Mouse (Mus musculus) embryonic facial prominence, embryonic 10.5 days (tissue): ENCODE data around the gene Dnaic2. TPM values are rescaled to one million over a fixed set of nuclear protein-coding genes. Genes with fewer than 3 reads are reported as not detected.

ENCODE experiments used
- DNase-seq: peaks from one replicate; pipeline ENCODE4 v3.0.0-alpha.2; 2017; ENCODE audit warnings: low spot score
- H3K27ac ChIP-seq: fragments of 300-500 bp; sonication (generic); replicated peaks from 2 replicates; pipeline ENCODE4 v1.5.1; 2016; ENCODE audit warnings: mild to moderate bottlenecking
- H3K27me3 ChIP-seq: fragments of 300-500 bp; sonication (generic); replicated peaks from 2 replicates; pipeline ENCODE4 v1.6.1; 2016; ENCODE audit warnings: low read depth, mild to moderate bottlenecking; ENCODE audit not compliant: poor library complexity, severe bottlenecking
- H3K36me3 ChIP-seq: fragments of 300-500 bp; sonication (generic); replicated peaks from 2 replicates; pipeline ENCODE4 v1.6.1; 2016; ENCODE audit warnings: mild to moderate bottlenecking, moderate library complexity
- H3K4me1 ChIP-seq: fragments of 300-500 bp; sonication (generic); 2 replicates; pipeline ENCODE4 v1.6.1; 2016
- H3K4me3 ChIP-seq: fragments of 300-500 bp; sonication (generic); 2 replicates; pipeline ENCODE4 v1.5.1; 2016; ENCODE audit warnings: mild to moderate bottlenecking, moderate library complexity
- H3K9me3 ChIP-seq: fragments of 300-500 bp; sonication (generic); 2 replicates; pipeline ENCODE4 v1.6.1; 2016; ENCODE audit warnings: mild to moderate bottlenecking
- WGBS: fragments of 180-500 bp; shearing (Covaris S2); methylation state at CpG from one replicate; pipeline ENCODE4 v1.1.7; 2016; 5-methylcytosine and 5-hydroxymethylcytosine counted together
- polyA plus RNA-seq: library from polyadenylated mRNA; unstranded; fragments of >200 nt; fragmentation: Nextera tagmentation; extraction: Ambion mirVana; gene quantifications from 2 replicates; pipeline ENCODE4 v1.2.1, GENCODE M21; 2016

The Dnaic2 gene
- 1.7 and 1.8 TPM in 2 replicates for polyA plus RNA-seq

DNA sequence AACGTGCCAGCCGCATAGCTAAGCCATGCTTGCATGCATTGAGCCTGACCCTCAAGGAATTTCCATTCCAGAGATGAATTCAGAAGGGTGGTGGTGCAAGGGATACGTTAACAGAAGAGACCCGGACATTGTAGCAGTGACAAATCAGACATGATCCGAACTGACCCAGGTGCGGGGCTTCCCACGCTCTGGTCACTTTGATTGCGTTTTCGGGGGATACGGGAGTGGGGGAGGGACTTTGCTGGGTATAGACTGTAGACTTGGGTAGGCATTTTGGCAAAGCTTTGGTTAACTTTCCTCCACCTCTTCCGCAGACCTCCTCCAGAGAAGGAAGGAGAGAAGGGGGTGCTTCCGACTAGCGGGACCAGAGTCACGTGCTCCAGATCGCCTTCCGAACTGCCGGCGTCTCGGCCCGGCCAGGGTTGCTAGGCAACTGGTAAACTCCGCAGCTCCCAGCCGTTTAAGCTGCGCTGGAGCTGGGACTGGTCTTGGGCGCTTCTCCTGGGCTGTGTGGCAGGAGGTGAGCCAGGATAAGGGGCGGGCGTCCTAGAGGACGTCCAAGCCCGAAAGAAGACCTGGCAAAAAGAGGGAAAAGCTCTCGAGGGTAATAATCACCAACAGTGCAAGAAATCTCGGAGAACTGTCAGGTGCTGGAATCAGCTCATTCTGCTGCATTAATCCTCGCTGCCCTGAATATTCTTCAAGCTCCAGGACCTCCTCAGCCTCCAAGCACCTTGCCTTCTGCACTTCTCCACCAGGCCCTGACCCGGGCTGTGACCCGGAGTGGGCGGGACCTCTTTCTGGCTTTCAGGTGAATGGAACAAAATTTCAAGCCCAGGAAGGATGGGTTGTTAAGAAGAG lies at the start of gene Dnaic2:
Dnaic2 (plus strand) TSS at position 444 of the 861 bp plus-strand sequence.
- Histone ChIP-seq H3K27me3 (peaks cover 13% of the 10 kb centered on the region), H3K9me3 (no peaks in the 10 kb centered on the region), H3K4me1 (peaks cover 49% of the 10 kb centered on the region), H3K27ac (peak within 1 kb of the TSS; percentile 25; the same call in 1 of the 2 replicates), H3K4me3 (peak within 1 kb of the TSS; percentile 51), H3K36me3 (no peaks in the 10 kb centered on the region)
- WGBS, result 12% methylated on average over 34 of the region's 34 CpGs
- peak; percentile 86 for DNase-seq

DNA sequence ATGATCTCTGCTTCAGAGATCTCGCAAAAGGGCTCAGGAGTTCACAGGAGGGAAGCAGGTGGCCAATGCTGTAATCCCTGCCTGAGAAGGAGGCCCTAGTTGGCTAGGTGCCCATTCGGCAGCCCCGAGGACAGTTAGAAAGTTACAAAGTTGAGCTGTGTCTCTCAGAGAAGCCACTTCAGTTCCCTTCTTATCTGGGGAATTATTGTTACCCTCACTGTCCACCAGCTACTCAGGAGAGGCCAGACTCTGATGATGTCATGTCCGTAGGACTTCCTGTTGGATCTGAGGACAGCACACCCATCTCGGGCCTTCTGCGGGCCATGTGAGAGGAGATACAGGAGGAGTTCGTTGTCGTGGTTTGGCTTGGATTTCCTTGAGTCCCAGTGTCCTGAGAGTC lies 47.6 kb upstream of the Dnaic2 start:
- WGBS, result 81% methylated on average over 8 of the region's 8 CpGs

DNA sequence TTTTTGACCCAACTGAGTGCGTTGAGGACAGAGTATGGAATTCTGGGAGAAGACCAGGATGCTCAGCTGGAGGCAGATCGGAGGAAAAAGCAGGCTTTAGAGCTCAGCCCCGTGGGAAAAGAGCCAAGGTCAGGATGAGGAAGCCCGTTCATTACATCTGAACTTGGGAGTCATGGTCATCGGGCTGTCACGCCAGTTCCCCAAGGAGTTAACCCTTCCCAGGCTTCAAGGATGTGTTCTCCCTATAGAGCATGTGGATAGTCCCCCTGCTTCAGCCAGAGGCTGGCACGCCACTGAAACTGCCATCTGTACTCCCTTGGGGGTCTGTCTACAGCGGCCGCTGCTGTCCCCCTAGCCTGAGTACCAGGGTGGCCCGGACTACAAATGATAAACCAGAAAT lies 46.9 kb upstream of the Dnaic2 start:
- Histone ChIP-seq H3K9me3 (no peaks in the 10 kb centered on the region), H3K4me3 (0 out of 2 replicates have a peak overlapping the region, but pooled peaks have one; percentile 14), H3K27ac (no peak overlapping the region), H3K4me1 (peaks cover 63% of the 10 kb centered on the region), H3K27me3 (peaks cover 17% of the 10 kb centered on the region), H3K36me3 (peaks cover 3% of the 10 kb centered on the region; the same call in 1 of the 2 replicates)
- DNase-seq, result no peak
- 70% methylated on average over 10 of the region's 10 CpGs for WGBS

More for the DNA sequence above, 47.6 kb upstream of the Dnaic2 start:
- DNase-seq, result no peak
- peaks cover 3% of the 10 kb centered on the region for H3K36me3 ChIP-seq
- peaks cover 61% of the 10 kb centered on the region for H3K4me1 ChIP-seq
- no peak overlapping the region for H3K4me3 ChIP-seq
- H3K27ac ChIP-seq, result no peak overlapping the region
- peaks cover 17% of the 10 kb centered on the region for H3K27me3 ChIP-seq
- H3K9me3 ChIP-seq, result no peaks in the 10 kb centered on the region

DNA sequence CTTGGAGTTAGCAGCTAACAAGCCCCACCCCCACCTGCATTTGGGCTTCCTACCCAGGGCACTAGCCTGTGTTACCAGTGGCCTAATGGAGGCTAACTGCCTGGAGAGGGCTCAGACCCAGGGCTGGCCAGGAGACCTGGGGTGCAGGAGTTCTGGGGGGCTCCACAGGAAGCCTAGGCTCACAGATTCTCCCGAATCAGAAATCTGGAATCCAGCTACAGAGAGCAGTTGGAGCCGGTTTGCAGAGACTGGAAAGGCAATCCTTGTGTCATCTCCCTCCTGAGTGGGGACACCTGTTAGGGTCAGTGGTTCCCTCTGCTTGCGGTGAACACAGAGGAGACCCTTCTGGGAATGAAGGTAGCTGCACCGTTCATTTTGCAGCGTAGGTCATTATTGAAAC lies 46.2 kb upstream of the Dnaic2 start:
- H3K36me3 ChIP-seq, result peaks cover 3% of the 10 kb centered on the region; the same call in 1 of the 2 replicates
- H3K27ac ChIP-seq, result no peak overlapping the region
- no peak overlapping the region for H3K4me3 ChIP-seq
- H3K4me1 ChIP-seq, result peaks cover 61% of the 10 kb centered on the region
- WGBS, result 46% methylated on average over 5 of the region's 5 CpGs
- DNase-seq, result no peak
- H3K9me3 ChIP-seq, result no peaks in the 10 kb centered on the region
- peaks cover 16% of the 10 kb centered on the region for H3K27me3 ChIP-seq

DNA sequence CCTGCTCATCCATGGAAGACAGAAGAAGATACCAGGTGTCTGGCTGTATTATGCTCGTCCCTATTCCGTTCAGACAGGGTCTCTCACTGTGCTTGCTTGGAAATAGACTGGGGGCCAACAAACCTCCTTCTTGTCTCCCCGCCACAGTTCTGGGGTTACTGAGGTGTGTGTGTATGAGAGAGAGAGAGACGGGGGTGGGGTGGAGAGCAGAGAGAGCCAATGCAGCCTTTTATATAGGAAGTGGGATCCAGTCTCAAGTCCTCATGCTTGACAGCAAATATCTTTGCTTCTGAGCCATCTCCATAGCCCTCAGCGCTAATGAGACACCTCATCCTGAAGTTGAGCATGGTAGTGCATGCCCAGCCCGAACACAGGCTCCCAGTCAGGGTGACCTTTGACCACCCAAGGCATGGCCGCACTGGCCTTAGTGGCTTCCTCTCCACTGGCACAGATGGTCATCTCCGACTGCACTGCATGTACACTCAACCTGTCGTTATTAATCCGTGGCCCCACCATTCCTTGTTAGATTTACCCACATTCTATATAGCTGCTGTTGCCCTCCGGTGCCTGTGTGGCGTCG lies 44.8 kb upstream of the Dnaic2 start:
- Histone ChIP-seq H3K4me1 (peaks cover 57% of the 10 kb centered on the region), H3K27me3 (peaks cover 3% of the 10 kb centered on the region), H3K27ac (no peak overlapping the region), H3K4me3 (no peak overlapping the region), H3K9me3 (no peaks in the 10 kb centered on the region), H3K36me3 (peaks cover 10% of the 10 kb centered on the region)
- no peak for DNase-seq
- WGBS, result 94% methylated on average over 13 of the region's 13 CpGs

DNA sequence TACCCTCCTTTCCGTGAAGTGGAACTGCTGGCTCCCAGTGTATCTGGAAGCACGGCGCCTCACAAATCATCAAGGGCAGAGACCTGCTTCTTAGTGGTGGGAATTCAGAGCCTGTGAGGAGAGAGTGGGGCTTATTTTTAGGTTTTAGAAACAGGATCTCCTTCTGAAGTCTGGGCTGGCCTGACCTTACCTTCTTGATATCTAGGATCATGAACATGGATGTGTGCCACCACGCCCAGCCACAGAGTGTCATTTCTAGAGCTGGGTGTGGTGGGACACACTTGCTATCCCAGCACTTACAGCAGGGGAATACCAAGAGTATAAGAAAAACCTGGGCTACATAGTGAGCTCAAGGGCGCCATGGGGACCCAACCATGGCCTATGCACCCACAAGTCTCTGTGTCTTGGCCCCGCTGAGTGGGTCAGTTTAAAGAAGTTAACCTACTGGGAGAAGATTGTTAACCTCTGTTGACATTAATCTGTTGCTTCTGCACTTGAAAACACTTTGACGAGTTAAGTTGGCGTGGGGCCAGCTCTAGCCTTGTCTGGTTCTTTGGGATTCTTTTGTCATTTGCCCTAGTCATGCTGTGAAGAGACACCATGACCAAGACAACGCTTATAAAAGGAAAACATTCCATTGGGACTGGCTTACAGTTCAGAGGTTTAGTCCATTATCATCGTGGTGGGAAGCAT lies 44.0 kb upstream of the Dnaic2 start:
- DNase-seq, result no peak
- Histone ChIP-seq H3K4me1 (peaks cover 61% of the 10 kb centered on the region), H3K27me3 (no peaks in the 10 kb centered on the region), H3K27ac (no peak overlapping the region), H3K4me3 (no peak overlapping the region), H3K36me3 (peaks cover 10% of the 10 kb centered on the region), H3K9me3 (no peaks in the 10 kb centered on the region)
- WGBS, result 92% methylated on average over 10 of the region's 10 CpGs

DNA sequence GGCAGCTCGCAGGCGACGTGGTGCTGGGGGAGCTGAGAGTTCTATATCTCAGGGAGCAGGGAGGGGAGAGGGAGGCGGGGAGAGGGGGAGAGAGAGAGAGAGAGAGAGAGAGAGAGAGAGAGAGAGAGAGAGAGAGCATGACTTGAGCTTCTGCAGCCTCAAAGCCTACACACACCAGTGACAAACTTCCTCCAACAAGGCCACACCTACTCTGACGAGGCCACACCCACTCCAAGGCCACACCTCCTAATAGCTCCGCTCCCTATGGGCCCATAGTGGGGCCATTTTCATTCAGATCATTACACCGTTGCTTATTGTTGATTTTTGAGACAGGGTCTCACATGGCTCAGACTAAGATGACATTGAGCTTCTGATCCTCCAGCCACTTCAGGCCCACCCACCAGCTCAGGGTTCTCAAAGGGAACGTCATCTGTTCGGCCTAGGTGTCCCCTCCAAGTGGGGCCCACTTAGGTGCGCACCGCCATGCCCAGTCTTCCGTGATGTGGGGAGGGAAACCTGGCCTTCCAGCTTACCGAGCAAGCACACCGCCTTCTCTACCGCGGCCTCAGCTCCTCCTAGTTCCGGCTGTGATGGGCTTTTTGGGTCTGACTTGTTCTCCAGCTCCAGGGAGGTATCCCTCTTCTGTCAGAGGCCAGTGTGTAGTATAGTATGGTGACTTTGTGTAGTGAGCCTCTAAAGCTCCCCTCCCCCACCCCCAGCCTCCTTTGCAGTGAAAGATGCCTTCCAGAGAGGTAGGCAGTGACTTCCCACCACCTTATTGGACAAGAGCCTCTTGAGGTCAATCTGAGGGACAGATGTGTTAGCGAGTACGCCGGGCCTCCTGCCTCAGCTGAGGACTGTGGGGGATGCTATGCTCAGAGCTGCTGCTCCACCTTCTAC lies 43.2 kb upstream of the Dnaic2 start:
- Histone ChIP-seq H3K27ac (peak overlapping the region; percentile 75), H3K4me1 (peaks cover 61% of the 10 kb centered on the region), H3K27me3 (no peaks in the 10 kb centered on the region), H3K4me3 (0 out of 2 replicates have a peak overlapping the region, but pooled peaks have one; percentile 22), H3K36me3 (peaks cover 10% of the 10 kb centered on the region), H3K9me3 (no peaks in the 10 kb centered on the region)
- WGBS, result 73% methylated on average over 20 of the region's 20 CpGs
- no peak for DNase-seq

DNA sequence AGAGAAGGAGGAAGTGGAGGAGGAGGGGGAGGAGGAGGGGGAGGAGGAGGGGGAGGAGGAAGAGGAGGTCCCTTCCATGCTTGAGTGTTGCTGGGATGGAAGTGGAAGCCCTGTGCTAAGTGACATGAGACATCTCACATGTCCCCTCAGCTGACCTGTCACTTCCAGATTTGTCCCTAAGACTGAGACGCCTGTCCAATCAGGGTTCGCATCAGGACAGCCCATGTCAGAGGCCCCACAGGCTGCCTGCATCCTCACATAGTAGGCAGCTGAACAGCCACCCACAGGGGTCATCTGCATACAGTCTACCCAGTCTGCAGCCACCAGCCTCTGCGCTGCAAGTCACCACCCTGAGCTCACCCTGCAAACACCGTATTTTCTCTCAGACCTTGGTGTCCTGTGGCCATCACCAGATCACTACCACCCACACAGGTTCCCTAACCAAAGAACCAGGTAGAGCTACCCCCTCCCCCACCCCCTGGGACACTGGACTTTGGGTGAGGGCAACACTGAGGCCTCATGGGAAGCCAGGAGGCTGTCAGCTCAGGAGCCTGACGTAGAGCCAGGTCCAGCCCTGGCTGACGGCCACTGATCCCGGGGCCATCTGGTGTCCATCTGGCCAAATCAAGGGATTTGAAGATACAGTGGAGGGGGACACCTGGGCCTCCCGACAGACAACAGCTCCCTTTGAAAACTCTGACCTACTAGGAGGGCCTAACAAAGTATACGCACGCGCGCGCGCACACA lies 42.4 kb upstream of the Dnaic2 start:
- H3K36me3 ChIP-seq, result peaks cover 12% of the 10 kb centered on the region
- peak; percentile 57 for DNase-seq
- H3K4me3 ChIP-seq, result 0 out of 2 replicates have a peak overlapping the region, but pooled peaks have one; percentile 22
- H3K4me1 ChIP-seq, result peaks cover 55% of the 10 kb centered on the region
- no peaks in the 10 kb centered on the region for H3K27me3 ChIP-seq
- WGBS, result 63% methylated on average over 14 of the region's 14 CpGs
- H3K27ac ChIP-seq, result peak overlapping the region; percentile 75
- H3K9me3 ChIP-seq, result no peaks in the 10 kb centered on the region

DNA sequence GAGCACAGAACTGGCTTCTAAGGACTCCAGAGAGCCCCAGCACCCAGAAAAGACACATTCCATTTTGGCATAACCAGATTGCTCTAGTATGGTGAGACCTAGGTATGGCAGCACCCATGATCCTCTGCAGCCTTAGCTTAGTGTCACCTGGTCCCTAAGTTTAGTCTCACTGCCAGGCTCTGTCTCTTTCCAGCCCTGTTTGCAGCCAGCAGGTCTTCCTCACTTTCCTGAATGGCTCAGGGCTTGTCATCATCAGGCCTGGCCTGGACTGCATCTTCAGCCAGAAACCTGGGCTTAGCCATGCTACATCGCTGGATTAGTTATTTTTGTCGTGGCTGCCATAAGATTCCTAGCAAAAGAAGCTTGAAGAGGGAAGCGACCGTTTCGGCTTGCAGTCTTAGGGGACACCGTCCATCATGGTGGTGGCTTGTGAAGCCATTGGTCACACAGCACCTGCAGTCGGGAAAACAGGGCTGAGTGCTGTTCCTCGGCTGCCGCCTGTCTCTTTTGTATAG lies 41.6 kb upstream of the Dnaic2 start:
- DNase-seq, result no peak
- H3K4me3 ChIP-seq, result no peak overlapping the region
- peak overlapping the region; percentile 63 for H3K27ac ChIP-seq
- H3K4me1 ChIP-seq, result peaks cover 47% of the 10 kb centered on the region
- H3K36me3 ChIP-seq, result peaks cover 20% of the 10 kb centered on the region
- 88% methylated on average over 9 of the region's 9 CpGs for WGBS
- no peaks in the 10 kb centered on the region for H3K27me3 ChIP-seq
- no peaks in the 10 kb centered on the region for H3K9me3 ChIP-seq

DNA sequence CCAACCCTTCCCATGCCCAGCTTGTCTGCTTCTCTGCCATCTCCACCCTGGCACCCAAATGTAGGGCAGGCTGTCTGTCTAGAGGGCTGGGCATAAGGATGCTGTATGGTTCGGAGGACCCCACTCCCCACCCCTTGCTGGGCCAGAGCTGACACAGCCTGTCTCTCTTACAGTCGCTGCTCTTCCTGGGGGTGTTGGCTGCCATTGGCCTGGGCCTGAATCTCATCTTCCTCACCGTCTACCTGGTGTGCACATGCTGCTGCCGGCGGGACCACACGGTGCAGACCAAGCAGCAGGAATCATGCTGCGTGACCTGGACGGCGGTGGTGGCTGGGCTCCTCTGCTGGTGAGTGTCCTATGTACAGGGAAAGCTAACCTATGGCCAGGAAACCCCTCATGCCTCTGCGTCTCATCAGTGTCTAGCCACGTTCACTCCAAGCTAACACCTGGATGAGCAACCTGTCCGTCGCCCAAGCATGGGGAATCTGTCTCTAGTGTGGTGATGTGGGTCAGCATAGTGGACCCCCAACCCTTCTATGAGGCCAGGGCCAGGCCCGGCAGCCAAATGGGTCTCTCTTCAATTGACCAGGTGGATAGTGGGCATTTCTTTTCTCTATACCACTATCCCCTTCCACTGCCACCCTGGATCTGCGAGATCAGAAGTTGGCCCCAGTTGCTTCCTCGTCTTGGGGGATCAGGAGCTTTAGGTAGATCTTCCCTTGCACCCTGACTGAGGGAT lies 40.8 kb upstream of the Dnaic2 start:
- H3K27me3 ChIP-seq, result no peaks in the 10 kb centered on the region
- 92% methylated on average over 16 of the region's 16 CpGs for WGBS
- no peak overlapping the region for H3K4me3 ChIP-seq
- H3K36me3 ChIP-seq, result peaks cover 21% of the 10 kb centered on the region
- H3K27ac ChIP-seq, result peak overlapping the region; percentile 51
- DNase-seq, result no peak
- H3K4me1 ChIP-seq, result peaks cover 45% of the 10 kb centered on the region
- no peaks in the 10 kb centered on the region for H3K9me3 ChIP-seq
